Mouse (Mus musculus): ENCODE measurements at regions not wholly inside any gene's neighbourhood (a gene's known extent, or its start where the extent isn't known, plus 50 kb on each side); places are given as distances from the start of the nearest gene placed in this dataset.

DNA sequence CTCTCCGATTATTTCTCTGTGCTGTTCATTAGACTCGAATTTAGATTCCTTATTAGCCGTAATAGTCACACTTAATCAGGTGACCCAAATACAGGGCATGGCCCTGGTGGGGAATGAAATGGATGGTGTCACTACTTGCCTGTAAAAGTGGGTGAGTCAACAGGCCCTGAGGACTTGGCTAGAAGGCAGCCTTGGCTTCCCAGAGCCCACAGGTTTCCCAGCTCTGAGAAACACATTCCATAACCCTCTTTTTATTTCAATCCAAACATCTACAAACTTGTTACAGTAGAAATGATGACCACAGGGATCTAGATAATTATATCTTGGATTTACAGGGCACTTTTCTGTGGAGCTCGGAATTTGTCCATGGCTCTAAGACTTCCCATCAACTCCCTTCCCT is 105.2 kb upstream of the Slc7a11 start:
- TF ChIP-seq POLR2A (IDR thresholded peaks at IDR 0.05; ENCODE audit: borderline replicate concordance, control insufficient read depth, low read depth, low read length) (no peak), CTCF (IDR thresholded peaks at IDR 0.05; ENCODE audit: control insufficient read depth, insufficient read depth, low read length) (no peak)
